20 mouse cellular contexts compared by ENCODE assay signal in genomic region chr9:45434171-45434570, GRCm38 (mm10). TPM values are rescaled to one million over a fixed set of nuclear protein-coding genes. Genes with fewer than 3 reads are reported as not detected.
A peak's percentile ranks its signal among the peaks of the same experiment; 100 is the strongest.
DNase-seq lines count a peak whose midpoint lies in the region; ATAC-seq and TF ChIP-seq lines count a peak whose summit lies in the region.
"Had no signal": no experiment of that assay in that cellular context is flagged by ENCODE, and none has a peak within 500 bp of the region (broad histone marks: within the 10 kb centered on the region; RNA-seq: fewer than 3 reads in every experiment).

No protein-coding gene starts in this region.

- no peak for DNase-seq in forebrain, embryonic 11.5 days (ENCODE audit: low spot score)
- peak; percentile 36 to 66 for DNase-seq in left cerebral cortex, postnatal 25 days (ENCODE audit: low spot score in 2 of 2)
- no peak for DNase-seq in left cerebral cortex, postnatal 10 days (ENCODE audit: extremely low spot score in 1 of 2, low spot score in 2 of 2)
- DNase-seq in brain, embryonic 14.5 days (ENCODE audit: low read depth) = peak; percentile 93
- no peak for DNase-seq in urinary bladder, adult 18-20 months (ENCODE audit: low spot score in 2 of 2)
- no peak for DNase-seq in lung, postnatal 4 days
- DNase-seq: gastrocnemius, postnatal 10 days; heart, postnatal 10 days; layer of hippocampus, adult 9-11 months; lung, postnatal 10 days; retina, postnatal 1 day; thymus, postnatal 36 days had no signal

- no peak overlapping the region for H3K4me3 ChIP-seq in forebrain, embryonic 13.5 days
- no peak overlapping the region for H3K4me3 ChIP-seq in forebrain, embryonic 11.5 days (ENCODE audit: low read depth, low read length)
- no peak overlapping the region for H3K4me3 ChIP-seq in midbrain, embryonic 16.5 days (ENCODE audit: low read depth, low read length)
- H3K4me3 ChIP-seq: embryonic facial prominence, embryonic 12.5 days; limb, embryonic 13.5 days; liver, embryonic 15.5 days had no signal

- no peak for TF ChIP-seq CTCF in brain, embryonic 14.5 days (IDR thresholded peaks at IDR 0.05; ENCODE audit: borderline replicate concordance, extremely low read depth, insufficient read depth, insufficient read length)

- peaks cover 35% of the 10 kb centered on the region for H3K27me3 ChIP-seq in forebrain, embryonic 13.5 days
- H3K27me3 ChIP-seq in forebrain, embryonic 11.5 days (ENCODE audit: control insufficient read depth, insufficient read depth, low read length) = peaks cover 34% of the 10 kb centered on the region
- 0 out of 2 replicates have a peak, but pooled peaks cover 3% of the 10 kb centered on the region for H3K27me3 ChIP-seq in midbrain, embryonic 16.5 days (ENCODE audit: control insufficient read depth, insufficient read depth, low read depth, low read length)

- 44% methylated on average over 2 of the region's 2 CpGs for WGBS in forebrain, embryonic 13.5 days
- 86% methylated on average over 2 of the region's 2 CpGs for WGBS in forebrain, embryonic 11.5 days
- WGBS in midbrain, embryonic 16.5 days = 56% methylated on average over 2 of the region's 2 CpGs

- H3K4me1 ChIP-seq in forebrain, embryonic 13.5 days = peaks cover 87% of the 10 kb centered on the region
- peaks cover 11% of the 10 kb centered on the region; the same call in 1 of the 2 replicates for H3K4me1 ChIP-seq in forebrain, embryonic 11.5 days (replicated peaks; ENCODE audit: control insufficient read depth, insufficient read depth, low read length)
- peaks cover 39% of the 10 kb centered on the region for H3K4me1 ChIP-seq in midbrain, embryonic 16.5 days (ENCODE audit: control insufficient read depth, insufficient read depth, low read length)
- H3K4me1 ChIP-seq: liver, embryonic 15.5 days had no signal

- intact Hi-C loops in left cerebral cortex, postnatal 25 days (cut with DNase I) = loop anchor here (5.0 kb wide), 2 partner anchors 83 to 153 kb away; no protein-coding TSS in a partner anchor
- intact Hi-C loops in left cerebral cortex, postnatal 10 days (cut with DNase I) = loop anchor here (10.0 kb wide), 1 partner anchor 151 kb away; no protein-coding TSS in a partner anchor

- no peaks in the 10 kb centered on the region for H3K9me3 ChIP-seq in forebrain, embryonic 13.5 days (replicated peaks)
- H3K9me3 ChIP-seq in forebrain, embryonic 11.5 days (ENCODE audit: control insufficient read depth, low read length) = no peaks in the 10 kb centered on the region
- no peaks in the 10 kb centered on the region for H3K9me3 ChIP-seq in midbrain, embryonic 16.5 days (replicated peaks; ENCODE audit: control insufficient read depth, low read length, poor library complexity, severe bottlenecking)
- H3K9me3 ChIP-seq: embryonic facial prominence, embryonic 12.5 days; limb, embryonic 13.5 days; liver, embryonic 15.5 days had no signal

- ATAC-seq in forebrain, embryonic 13.5 days = peak; percentile 7; the same call in 1 of the 2 replicates
- no peak for ATAC-seq in forebrain, embryonic 11.5 days (replicated peaks; ENCODE audit: low FRiP score)
- no peak for ATAC-seq in midbrain, embryonic 16.5 days
- ATAC-seq: Patski had no signal

- H3K4me2 ChIP-seq in forebrain, embryonic 13.5 days = peak overlapping the region; percentile 85
- no peak overlapping the region for H3K4me2 ChIP-seq in forebrain, embryonic 11.5 days (ENCODE audit: low read depth, low read length, severe bottlenecking)
- H3K4me2 ChIP-seq in midbrain, embryonic 16.5 days (ENCODE audit: low read length) = peak overlapping the region; percentile 90
- H3K4me2 ChIP-seq: embryonic facial prominence, embryonic 12.5 days; limb, embryonic 13.5 days; liver, embryonic 15.5 days had no signal

- no peak overlapping the region for H3K9ac ChIP-seq in forebrain, embryonic 13.5 days
- no peak overlapping the region for H3K9ac ChIP-seq in forebrain, embryonic 11.5 days (ENCODE audit: low read length)
- peak overlapping the region; percentile 56; the same call in 1 of the 2 replicates for H3K9ac ChIP-seq in midbrain, embryonic 16.5 days (ENCODE audit: low read depth, low read length)
- H3K9ac ChIP-seq: embryonic facial prominence, embryonic 12.5 days; limb, embryonic 13.5 days; liver, embryonic 15.5 days had no signal

- H3K36me3 ChIP-seq in forebrain, embryonic 13.5 days (ENCODE audit: poor library complexity, severe bottlenecking) = no peaks in the 10 kb centered on the region
- H3K36me3 ChIP-seq in forebrain, embryonic 11.5 days (ENCODE audit: control insufficient read depth, insufficient read depth, low read length) = no peaks in the 10 kb centered on the region
- H3K36me3 ChIP-seq in midbrain, embryonic 16.5 days (ENCODE audit: control insufficient read depth, insufficient read depth, low read length) = no peaks in the 10 kb centered on the region
- H3K36me3 ChIP-seq: embryonic facial prominence, embryonic 12.5 days; limb, embryonic 13.5 days; liver, embryonic 15.5 days had no signal

- TF ChIP-seq POLR2A in brain, embryonic 14.5 days (IDR thresholded peaks at IDR 0.05; ENCODE audit: borderline replicate concordance, extremely low read depth, insufficient read depth, insufficient read length, poor library complexity, severe bottlenecking) = no peak

- peak overlapping the region; percentile 91 for H3K27ac ChIP-seq in forebrain, embryonic 13.5 days
- H3K27ac ChIP-seq in forebrain, embryonic 11.5 days (ENCODE audit: low read depth, low read length) = no peak overlapping the region
- peak overlapping the region; percentile 90 for H3K27ac ChIP-seq in midbrain, embryonic 16.5 days (ENCODE audit: low read length)
- H3K27ac ChIP-seq: embryonic facial prominence, embryonic 12.5 days; kidney, postnatal 0 days; limb, embryonic 13.5 days; liver, embryonic 15.5 days had no signal

RNA-seq across cellular contexts. Expression of gene Dscaml1, which starts 7.7 kb away (rescaled TPM):
- polyA plus RNA-seq in forebrain, embryonic 13.5 days (2015; fragmentation: Nextera tagmentation; extraction: Ambion mirVana) = 9.6 and 13.6 TPM in 2 replicates
- 3.4 and 5.4 TPM in 2 replicates for polyA plus RNA-seq in forebrain, embryonic 11.5 days (2014; fragmentation: Nextera tagmentation; extraction: Ambion mirVana)
- 10 to 100 TPM; 51.1 to 51.7 TPM for total RNA-seq in left cerebral cortex, postnatal 25 days (2021)
- 10 to 100 TPM; 35.7 to 38.0 TPM for total RNA-seq in left cerebral cortex, postnatal 10 days (2021)
- 34.3 and 36.8 TPM in 2 replicates for polyA plus RNA-seq in brain, embryonic 14.5 days (2012; rRNA removed)
- 17.9 and 20.6 TPM in 2 replicates for polyA plus RNA-seq in midbrain, embryonic 16.5 days (2015; fragmentation: Nextera tagmentation; extraction: Ambion mirVana)
- total RNA-seq: common myeloid progenitor, adult 5-6 weeks; heart, postnatal 10 days had no signal

RNA-seq across cellular contexts. Expression of gene Fxyd2, which starts 34.7 kb away (rescaled TPM):
- 3.0 and 5.6 TPM in 2 replicates for polyA plus RNA-seq in forebrain, embryonic 13.5 days (2015; fragmentation: Nextera tagmentation; extraction: Ambion mirVana)
- 1.5 and 3.4 TPM in 2 replicates for polyA plus RNA-seq in forebrain, embryonic 11.5 days (2014; fragmentation: Nextera tagmentation; extraction: Ambion mirVana)
- 10 to 100 TPM in 1 of 2 experiments, 1 to 10 TPM in 1; 7.2 to 13.1 TPM for total RNA-seq in left cerebral cortex, postnatal 25 days (2021)
- total RNA-seq in left cerebral cortex, postnatal 10 days (2021) = 1 to 10 TPM; 7.2 to 8.1 TPM
- 7.7 and 8.4 TPM in 2 replicates for polyA plus RNA-seq in brain, embryonic 14.5 days (2012; rRNA removed)
- polyA plus RNA-seq in midbrain, embryonic 16.5 days (2015; fragmentation: Nextera tagmentation; extraction: Ambion mirVana) = 10.8 and 14.3 TPM in 2 replicates

Comparison
In these comparisons a context has a peak if more than half of its experiments do, and no peak if none do; other contexts are left out.
1. DNase-seq: peak in left cerebral cortex, postnatal 25 days (2 of 2) and brain, embryonic 14.5 days (single experiment); none in forebrain, embryonic 11.5 days (single experiment), left cerebral cortex, postnatal 10 days (0 of 2), urinary bladder, adult 18-20 months (0 of 2) and lung, postnatal 4 days (0 of 2).